Mouse (Mus musculus) MEL (cell line): ENCODE data around the gene Padi4. TPM values are rescaled to one million over a fixed set of nuclear protein-coding genes. Genes with fewer than 3 reads are reported as not detected.

Experiments
- DNase-seq: peaks from one replicate; pipeline ENCODE4 v3.0.0; 2011; ENCODE audit warnings: low read depth, low spot score
- H3K27ac ChIP-seq: 2 replicates; pipeline ENCODE4 v1.5.1; 2012; ENCODE audit warnings: low read depth, mild to moderate bottlenecking, control low read depth, low read length, moderate library complexity; ENCODE audit not compliant: control insufficient read depth
- H3K27me3 ChIP-seq, 2 experiments: fragments of 150-350 bp in 1 of 2; sonication (generic) in 1 of 2; 2 replicates each; pipeline ENCODE4 v1.6.1; 2012; ENCODE audit warnings: low read length in 2 of 2, mild to moderate bottlenecking in 2 of 2, improper control_type of control experiment in 1 of 2, moderate library complexity in 1 of 2; ENCODE audit not compliant: insufficient read depth in 2 of 2, control insufficient read depth in 1 of 2
- H3K36me3 ChIP-seq, 2 experiments: 2 replicates each; pipeline ENCODE4 v1.6.1; 2012 to 2014; ENCODE audit warnings: low read length in 2 of 2, improper control_type of control experiment in 1 of 2, inconsistent platforms in 1 of 2, mild to moderate bottlenecking in 1 of 2; ENCODE audit not compliant: insufficient read depth in 2 of 2, control insufficient read depth in 1 of 2
- H3K4me1 ChIP-seq, 2 experiments: fragments of 150-350 bp in 1 of 2; sonication (generic) in 1 of 2; 2 replicates each; pipeline ENCODE4 v1.6.1; 2012; ENCODE audit warnings: low read length in 2 of 2, improper control_type of control experiment in 1 of 2, mild to moderate bottlenecking in 1 of 2; ENCODE audit not compliant: insufficient read depth in 2 of 2, control insufficient read depth in 1 of 2
- H3K4me3 ChIP-seq, 2 experiments: fragments of 150-350 bp in 1 of 2; sonication (generic) in 1 of 2; 2 replicates each; pipeline ENCODE4 v1.5.1; 2012; ENCODE audit warnings: low read depth in 2 of 2, low read length in 2 of 2, mild to moderate bottlenecking in 2 of 2, moderate library complexity in 2 of 2, control low read depth in 1 of 2, improper control_type of control experiment in 1 of 2; ENCODE audit not compliant: control insufficient read depth in 1 of 2, insufficient read depth in 1 of 2
- H3K79me2 ChIP-seq: 2 replicates; pipeline ENCODE4 v1.6.1; 2012; ENCODE audit warnings: mild to moderate bottlenecking, low read length, moderate library complexity; ENCODE audit not compliant: control insufficient read depth, poor library complexity, insufficient read depth
- H3K9ac ChIP-seq: 2 replicates; pipeline ENCODE4 v1.6.1; 2012; ENCODE audit warnings: low read depth, mild to moderate bottlenecking, control low read depth, low read length, moderate library complexity; ENCODE audit not compliant: control insufficient read depth, poor library complexity, severe bottlenecking
- H3K9me3 ChIP-seq: fragments of 150-350 bp; sonication (generic); replicated peaks from 2 replicates; pipeline ENCODE4 v1.6.1; 2012; ENCODE audit warnings: mild to moderate bottlenecking, low read length, improper control_type of control experiment, moderate library complexity; ENCODE audit not compliant: insufficient read depth
- BHLHE40 ChIP-seq: IDR thresholded peaks from 2 replicates; pipeline ENCODE4 v1.6.1; 2012; ENCODE audit warnings: low read depth, mild to moderate bottlenecking, inconsistent platforms, low read length, improper control_type of control experiment, borderline replicate concordance
- CTCF ChIP-seq, 3 experiments: IDR thresholded peaks in 2 of 3; conservative IDR thresholded peaks in 1 of 3; 2 replicates each; pipeline ENCODE4 v1.5.1; 2011 to 2012; ENCODE audit warnings: low read length in 3 of 3, low read depth in 2 of 3, mild to moderate bottlenecking in 2 of 3, improper control_type of control experiment in 1 of 3, inconsistent platforms in 1 of 3, mixed read lengths in 1 of 3, moderate library complexity in 1 of 3; ENCODE audit not compliant: control insufficient read depth in 1 of 3, insufficient read depth in 1 of 3, poor library complexity in 1 of 3, severe bottlenecking in 1 of 3
- E2F4 ChIP-seq: IDR thresholded peaks from 2 replicates; pipeline ENCODE4 v1.6.1; 2011; ENCODE audit warnings: low read depth, low read length, improper control_type of control experiment, borderline replicate concordance
- ELF1 ChIP-seq: IDR thresholded peaks from 2 replicates; pipeline ENCODE4 v1.6.1; 2014; ENCODE audit warnings: low read depth, mild to moderate bottlenecking, inconsistent platforms, low read length, improper control_type of control experiment, moderate library complexity
- ETS1 ChIP-seq: IDR thresholded peaks from 2 replicates; pipeline ENCODE4 v1.6.1; 2012; ENCODE audit warnings: low read depth, mild to moderate bottlenecking, inconsistent platforms, low read length, improper control_type of control experiment, moderate library complexity
- GATA1 ChIP-seq: IDR thresholded peaks from 2 replicates; pipeline ENCODE4 v1.6.1; 2011; ENCODE audit warnings: low read depth, low read length, improper control_type of control experiment
- HCFC1 ChIP-seq: IDR thresholded peaks from 2 replicates; pipeline ENCODE4 v1.6.1; 2012; ENCODE audit warnings: low read depth, mild to moderate bottlenecking, inconsistent platforms, low read length, improper control_type of control experiment, moderate library complexity
- JUND ChIP-seq: IDR thresholded peaks from 2 replicates; pipeline ENCODE4 v1.6.1; 2011; ENCODE audit warnings: low read depth, mild to moderate bottlenecking, improper control_type of control experiment, low read length
- KAT2A ChIP-seq: conservative IDR thresholded peaks from 2 replicates; pipeline ENCODE4 v1.6.1; 2012; ENCODE audit warnings: low read depth, low read length, improper control_type of control experiment, inconsistent platforms
- MAFK ChIP-seq: IDR thresholded peaks from 2 replicates; pipeline ENCODE4 v1.6.1; 2011; ENCODE audit warnings: low read depth, mild to moderate bottlenecking, low read length, improper control_type of control experiment, borderline replicate concordance
- MAX ChIP-seq: IDR thresholded peaks from 2 replicates; pipeline ENCODE4 v1.6.1; 2011; ENCODE audit warnings: low read length, improper control_type of control experiment
- MAZ ChIP-seq: IDR thresholded peaks from 2 replicates; pipeline ENCODE4 v1.6.1; 2012; ENCODE audit warnings: low read depth, mild to moderate bottlenecking, inconsistent platforms, low read length, improper control_type of control experiment
- MYB ChIP-seq: IDR thresholded peaks from 2 replicates; pipeline ENCODE4 v1.6.1; 2011; ENCODE audit warnings: mild to moderate bottlenecking, low read depth, low read length, improper control_type of control experiment
- MYC ChIP-seq: IDR thresholded peaks from 2 replicates; pipeline ENCODE4 v1.6.1; 2011; ENCODE audit warnings: low read depth, mild to moderate bottlenecking, low read length, improper control_type of control experiment, moderate library complexity
- NELFE ChIP-seq: IDR thresholded peaks from 2 replicates; pipeline ENCODE4 v1.6.1; 2011; ENCODE audit warnings: low read depth, low read length, improper control_type of control experiment
- NRF1 ChIP-seq: IDR thresholded peaks from 2 replicates; pipeline ENCODE4 v1.6.1; 2014; ENCODE audit warnings: low read depth, mild to moderate bottlenecking, inconsistent platforms, low read length, improper control_type of control experiment, moderate library complexity; ENCODE audit not compliant: poor library complexity, insufficient read depth, severe bottlenecking
- POLR2AphosphoS2 ChIP-seq: IDR thresholded peaks from 2 replicates; pipeline ENCODE4 v1.6.1; 2011; ENCODE audit warnings: low read length, improper control_type of control experiment
- RAD21 ChIP-seq: IDR thresholded peaks from 2 replicates; pipeline ENCODE4 v1.6.1; 2011; ENCODE audit warnings: mild to moderate bottlenecking, low read depth, low read length, improper control_type of control experiment
- RCOR1 ChIP-seq: IDR thresholded peaks from 2 replicates; pipeline ENCODE4 v1.6.1; 2012; ENCODE audit warnings: low read depth, mild to moderate bottlenecking, inconsistent platforms, low read length, improper control_type of control experiment
- SIN3A ChIP-seq: IDR thresholded peaks from 2 replicates; pipeline ENCODE4 v1.6.1; 2012; ENCODE audit warnings: low read length, improper control_type of control experiment, inconsistent platforms
- TCF12 ChIP-seq: IDR thresholded peaks from 2 replicates; pipeline ENCODE4 v1.6.1; 2014; ENCODE audit warnings: low read depth, mild to moderate bottlenecking, inconsistent platforms, low read length, improper control_type of control experiment, moderate library complexity
- USF1 ChIP-seq: IDR thresholded peaks from 2 replicates; pipeline ENCODE4 v1.6.1; 2014; ENCODE audit warnings: low read depth, mild to moderate bottlenecking, inconsistent platforms, low read length, improper control_type of control experiment, moderate library complexity
- USF2 ChIP-seq, 2 experiments: IDR thresholded peaks; 2 replicates each; pipeline ENCODE4 v1.6.1; 2011 to 2012; ENCODE audit warnings: improper control_type of control experiment in 2 of 2, low read length in 2 of 2, borderline replicate concordance in 1 of 2, inconsistent platforms in 1 of 2, low read depth in 1 of 2, mild to moderate bottlenecking in 1 of 2; ENCODE audit not compliant: insufficient read depth in 1 of 2
- ZC3H11A ChIP-seq: IDR thresholded peaks from 2 replicates; pipeline ENCODE4 v1.6.1; 2012; ENCODE audit warnings: low read depth, mild to moderate bottlenecking, inconsistent platforms, low read length, improper control_type of control experiment
- ZMIZ1 ChIP-seq: IDR thresholded peaks from 2 replicates; pipeline ENCODE4 v1.6.1; 2012; ENCODE audit warnings: low read depth, mild to moderate bottlenecking, inconsistent platforms, low read length, improper control_type of control experiment, moderate library complexity
- ZNF384 ChIP-seq: IDR thresholded peaks from 2 replicates; pipeline ENCODE4 v1.6.1; 2012; ENCODE audit warnings: low read depth, mild to moderate bottlenecking, inconsistent platforms, low read length, improper control_type of control experiment
- polyA plus RNA-seq, 2 experiments: library from polyadenylated mRNA; stranded (reverse) in 1 of 2; unstranded in 1 of 2; fragments of >175 nt in 1 of 2; fragments of >200 nt in 1 of 2; gene quantifications; 2 replicates each; pipeline versions ENCODE4 v1.2.1 to v1.2.4; 2012; ENCODE audit warnings: low replicate concordance in 2 of 2, low read depth in 1 of 2; ENCODE audit not compliant: insufficient read length in 2 of 2, insufficient read depth in 1 of 2, missing spikeins in 1 of 2
- total RNA-seq: library from RNA; depleted of rRNA; stranded (reverse); fragments of 300-350 nt; gene quantifications from 2 replicates; pipeline ENCODE4 v1.2.3, GENCODE M21; 2012

The Padi4 gene
- total and polyA plus RNA-seq, 3 experiments = not detected

DNA sequence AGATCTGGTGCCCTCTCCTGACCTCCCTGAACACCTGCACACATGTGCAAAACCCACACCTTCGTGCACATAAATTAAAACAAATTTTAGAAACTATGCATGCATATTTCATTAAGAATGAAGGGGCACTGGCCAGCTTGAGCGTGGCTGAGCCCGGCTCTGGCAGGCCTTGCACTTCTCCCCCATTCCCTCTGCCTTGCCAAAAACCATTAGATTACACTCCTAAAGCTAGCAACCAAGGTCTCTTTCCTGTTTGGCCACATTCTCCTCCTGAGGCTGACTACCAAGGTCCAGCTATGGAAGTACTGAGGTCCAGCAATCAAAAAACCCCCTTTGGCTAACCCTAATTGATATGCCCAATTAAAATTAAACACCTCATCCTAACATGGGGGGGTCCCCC, 22.8 kb upstream of the Padi4 start:
- H3K79me2 ChIP-seq = no peaks in the 10 kb centered on the region
- H3K27me3 ChIP-seq = no peaks in the 10 kb centered on the region
- no peak overlapping the region for H3K27ac ChIP-seq
- TF ChIP-seq NELFE (no peak), RAD21 (no peak), E2F4 (no peak), POLR2AphosphoS2 (no peak), JUND (no peak), ZNF384 (no peak), MAFK (no peak), ZC3H11A (no peak), ZMIZ1 (no peak), SIN3A (no peak), USF2 (IDR thresholded peaks at IDR 0.05; ENCODE audit: borderline replicate concordance in 1 of 2, insufficient read depth in 1 of 2, low read depth in 1 of 2, low read length in 2 of 2) (no peak), HCFC1 (no peak), MAZ (no peak), GATA1 (no peak), BHLHE40 (no peak), USF1 (no peak), CTCF (IDR thresholded peaks at IDR 0.05 in 2 of 3, conservative IDR thresholded peaks at IDR 0.05 in 1 of 3; ENCODE audit: control insufficient read depth in 1 of 3, insufficient read depth in 1 of 3, low read depth in 2 of 3, low read length in 3 of 3, poor library complexity in 1 of 3, severe bottlenecking in 1 of 3) (no peak)
- DNase-seq = no peak
- H3K4me3 ChIP-seq = no peak overlapping the region
- peaks cover 0 to 5% of the 10 kb centered on the region in 2 experiments; a peak in 2 of 4 replicates for H3K36me3 ChIP-seq
- no peak overlapping the region for H3K9ac ChIP-seq
- H3K9me3 ChIP-seq = no peaks in the 10 kb centered on the region
- no peaks in the 10 kb centered on the region for H3K4me1 ChIP-seq

DNA sequence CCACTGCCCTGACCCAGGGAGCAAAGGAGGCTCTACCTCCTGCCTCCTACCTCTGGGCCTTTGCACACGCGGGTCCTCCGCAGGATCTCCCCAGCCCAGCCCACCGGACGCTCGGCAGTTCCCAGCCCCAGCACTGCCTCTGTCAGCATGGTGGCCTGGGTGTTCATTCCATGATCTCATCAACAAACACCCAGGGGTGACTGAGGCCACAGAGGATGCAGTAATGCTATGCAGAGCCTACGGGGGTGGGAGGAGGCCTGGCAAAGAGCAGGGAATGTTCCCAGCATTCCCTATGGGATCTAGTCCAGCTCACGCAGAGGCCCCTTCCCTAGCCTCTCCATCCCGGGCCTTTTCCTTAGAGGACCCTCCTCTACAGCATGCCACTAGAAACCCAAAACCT, 20.6 kb upstream of the Padi4 start:
- Histone ChIP-seq H3K4me1 (no peaks in the 10 kb centered on the region), H3K79me2 (no peaks in the 10 kb centered on the region), H3K9me3 (no peaks in the 10 kb centered on the region), H3K27me3 (no peaks in the 10 kb centered on the region), H3K27ac (no peak overlapping the region), H3K4me3 (no peak overlapping the region), H3K9ac (no peak overlapping the region), H3K36me3 (peaks cover 0 to 5% of the 10 kb centered on the region in 2 experiments; a peak in 2 of 4 replicates)
- DNase-seq = no peak
- TF ChIP-seq SIN3A = no peak
- TF ChIP-seq MYC = no peak
- no peak for TF ChIP-seq ZMIZ1
- TF ChIP-seq NELFE = no peak
- no peak for TF ChIP-seq USF2 (IDR thresholded peaks at IDR 0.05; ENCODE audit: borderline replicate concordance in 1 of 2, insufficient read depth in 1 of 2, low read depth in 1 of 2, low read length in 2 of 2)
- no peak for TF ChIP-seq RAD21
- TF ChIP-seq E2F4 = no peak
- no peak for TF ChIP-seq ZNF384
- no peak for TF ChIP-seq ETS1
- no peak for TF ChIP-seq MYB
- no peak for TF ChIP-seq TCF12
- TF ChIP-seq ELF1 = no peak
- TF ChIP-seq MAX = no peak
- no peak for TF ChIP-seq NRF1
- no peak for TF ChIP-seq MAZ
- no peak for TF ChIP-seq BHLHE40
- no peak for TF ChIP-seq KAT2A
- TF ChIP-seq RCOR1 = no peak
